Mouse (Mus musculus): ENCODE data around the gene Olfr63. TPM values are rescaled to one million over a fixed set of nuclear protein-coding genes. Genes with fewer than 3 reads are reported as not detected.

Gene Olfr63
- not detected for total RNA-seq (2023)

GRCm38 (mm10) chr17:33264376-33264775, at the start of gene Olfr63:
Gene Olfr63 (plus strand): TSS chr17:33264676.

GRCm38 (mm10) chr17:33221590-33221989, 42.9 kb upstream of the Olfr63 start, which contains the start of gene Olfr1564:
Gene Olfr1564 (minus strand): TSS chr17:33221690.

DNA sequence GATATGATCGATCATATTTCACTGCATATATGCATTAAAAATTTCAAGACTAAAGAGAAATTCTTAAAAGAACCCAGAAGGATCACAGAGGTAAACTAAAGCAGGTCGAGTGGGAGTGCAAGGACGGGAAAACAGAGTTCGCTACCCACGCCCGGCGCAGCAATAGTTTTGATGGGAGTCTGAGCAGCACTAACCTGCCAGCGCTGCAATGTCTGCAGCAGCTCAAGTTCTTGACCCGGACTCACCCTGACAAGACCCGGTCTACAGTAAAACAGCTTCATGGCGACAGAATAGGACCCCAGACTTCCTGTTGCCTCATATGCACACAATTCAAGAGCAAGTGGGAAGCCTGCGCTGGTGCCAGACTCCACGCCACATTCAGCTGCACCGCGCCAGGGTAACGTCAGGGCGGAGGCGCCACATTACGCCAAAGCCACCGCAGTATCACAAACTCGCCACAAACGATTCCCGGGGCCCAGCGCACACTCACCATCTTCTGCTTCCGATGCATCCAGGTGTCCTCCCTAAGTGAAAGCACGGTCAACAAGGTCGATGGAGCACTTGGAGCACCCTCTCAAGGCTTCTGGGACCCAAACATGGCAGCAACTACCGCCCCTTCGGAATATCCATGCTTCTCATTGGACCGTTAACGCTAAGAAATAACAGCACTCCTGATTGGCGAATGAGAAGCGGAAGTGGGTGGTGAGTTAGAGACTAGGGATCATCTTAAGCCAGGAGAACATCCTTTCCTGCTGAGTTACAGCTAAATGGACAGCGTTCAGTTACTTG, 9.8 kb upstream of the Olfr63 start, which contains the start of gene Zfp955a:
TSS of gene Zfp955a (minus strand) at position 616 of the 789 bp plus-strand sequence.

DNA sequence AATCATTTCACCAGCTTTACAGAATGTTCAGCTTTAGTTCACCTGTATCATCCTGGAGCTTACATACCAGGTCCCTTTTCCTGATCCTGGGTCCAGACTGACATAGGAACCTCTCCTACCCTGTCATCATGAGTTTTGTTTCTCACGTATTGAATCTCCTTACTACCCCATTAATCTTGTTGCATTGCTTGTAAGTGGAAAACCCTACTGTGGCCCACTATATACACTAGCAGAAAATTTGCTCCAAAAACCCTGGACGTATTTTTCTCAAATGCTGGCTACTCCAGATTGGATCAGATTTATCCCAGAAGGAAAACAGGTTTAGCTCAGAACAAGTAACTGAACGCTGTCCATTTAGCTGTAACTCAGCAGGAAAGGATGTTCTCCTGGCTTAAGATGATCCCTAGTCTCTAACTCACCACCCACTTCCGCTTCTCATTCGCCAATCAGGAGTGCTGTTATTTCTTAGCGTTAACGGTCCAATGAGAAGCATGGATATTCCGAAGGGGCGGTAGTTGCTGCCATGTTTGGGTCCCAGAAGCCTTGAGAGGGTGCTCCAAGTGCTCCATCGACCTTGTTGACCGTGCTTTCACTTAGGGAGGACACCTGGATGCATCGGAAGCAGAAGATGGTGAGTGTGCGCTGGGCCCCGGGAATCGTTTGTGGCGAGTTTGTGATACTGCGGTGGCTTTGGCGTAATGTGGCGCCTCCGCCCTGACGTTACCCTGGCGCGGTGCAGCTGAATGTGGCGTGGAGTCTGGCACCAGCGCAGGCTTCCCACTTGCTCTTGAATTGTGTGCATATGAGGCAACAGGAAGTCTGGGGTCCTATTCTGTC, 24.8 kb downstream of the Olfr63 start, which contains the start of gene Zfp955b:
TSS of gene Zfp955b (plus strand) at position 506 of the 837 bp plus-strand sequence.

Other genes starting within 250 kb of the Olfr63 start
- gene Zfp763, start 231.3 kb upstream of the Olfr63 start, total RNA-seq (2023): 1 to 10 TPM; 5.7 to 7.1 TPM
- not detected for gene 4921501E09Rik, start 196.6 kb upstream of the Olfr63 start, total RNA-seq (2023)
- gene Zfp563, start 175.4 kb upstream of the Olfr63 start, total RNA-seq (2023): 1 to 10 TPM; 6.6 to 8.5 TPM
- not detected for gene Morc2b, start 125.0 kb upstream of the Olfr63 start, total RNA-seq (2023)
- gene Olfr55, start 96.2 kb upstream of the Olfr63 start, total RNA-seq (2023): not detected
- gene Olfr239, start 73.4 kb upstream of the Olfr63 start, total RNA-seq (2023): not detected
- gene Olfr1564, start 43.0 kb upstream of the Olfr63 start, total RNA-seq (2023): not detected
- 1 to 10 TPM; 6.8 to 7.7 TPM for gene Zfp955a, start 9.5 kb upstream of the Olfr63 start, total RNA-seq (2023)
- 1 to 10 TPM; 7.9 to 8.0 TPM for gene Zfp955b, start 24.9 kb downstream of the Olfr63 start, total RNA-seq (2023)
- gene Zfp81, start 94.2 kb downstream of the Olfr63 start, total RNA-seq (2023): 10 to 100 TPM; 16.8 to 17.7 TPM
- gene Zfp101, start 130.0 kb downstream of the Olfr63 start, total RNA-seq (2023): 10 to 100 TPM in 1 of 2 experiments, 1 to 10 TPM in 1; 7.2 to 10.6 TPM
- gene Actl9, start 168.2 kb downstream of the Olfr63 start, total RNA-seq (2023): not detected